Mouse (Mus musculus) heart, adult 2 months (tissue): Measurements from ENCODE around the gene Sh3bgrl3.

Experiments
- CTCF ChIP-seq: fragments of 200-600 bp; IDR thresholded peaks from 2 replicates; pipeline ENCODE4 v1.8.1; 2022; ENCODE audit warnings: antibody characterized with exemption, mild to moderate bottlenecking, moderate library complexity
- EP300 ChIP-seq: fragments of 200-500 bp; IDR thresholded peaks from 2 replicates; pipeline ENCODE4 v1.6.1; 2011; ENCODE audit warnings: low read depth, low read length, control low read depth; ENCODE audit not compliant: insufficient read depth

DNA sequence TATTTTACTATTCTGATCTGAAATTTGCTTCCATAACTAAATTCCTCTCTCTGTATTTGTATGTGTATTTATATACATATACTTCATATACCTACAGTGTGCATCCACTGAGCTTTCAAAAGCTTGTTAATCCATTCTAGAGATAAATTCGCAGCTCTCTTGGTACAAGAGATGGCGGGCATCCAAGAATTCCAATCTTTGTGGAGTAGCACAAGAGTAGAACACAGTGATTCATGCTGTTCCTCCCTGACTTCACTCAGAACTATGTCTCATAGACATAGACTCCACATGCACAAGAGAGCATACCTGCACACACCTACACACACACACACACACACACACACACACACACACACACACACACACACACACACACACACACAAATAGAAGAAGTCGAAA lies 43.8 kb upstream of the Sh3bgrl3 start:
- TF ChIP-seq CTCF (no peak), EP300 (no peak)
